9 mouse cellular contexts compared by ENCODE assay signal in genomic region chr4:41097381-41097780, GRCm38 (mm10). TPM values are rescaled to one million over a fixed set of nuclear protein-coding genes. Genes with fewer than 3 reads are reported as not detected.
DNase-seq lines count a peak whose midpoint lies in the region; ATAC-seq and TF ChIP-seq lines count a peak whose summit lies in the region.
"Had no signal": no experiment of that assay in that cellular context is flagged by ENCODE, and none has a peak within 500 bp of the region (broad histone marks: within the 10 kb centered on the region; RNA-seq: fewer than 3 reads in every experiment).

No protein-coding gene starts in this region.

- no peaks in the 10 kb centered on the region for H3K9me3 ChIP-seq in erythroblast, embryonic 14.5 days (ENCODE audit: control insufficient read depth, low read length)
- H3K9me3 ChIP-seq in liver, embryonic 13.5 days (replicated peaks), result no peaks in the 10 kb centered on the region
- H3K9me3 ChIP-seq: megakaryocyte, embryonic 14.5 days had no signal

- 43% methylated on average over 13 of the region's 13 CpGs for WGBS in thymus, adult 2 months
- WGBS in liver, embryonic 13.5 days (ENCODE audit: insufficient replicate concordance), result 38% methylated on average over 13 of the region's 13 CpGs

- no peak for TF ChIP-seq POLR2A in thymus, adult 2 months (IDR thresholded peaks at IDR 0.05; ENCODE audit: control insufficient read depth, extremely low read depth, insufficient read depth, low read length, poor library complexity)

- peaks cover 37% of the 10 kb centered on the region for H3K36me3 ChIP-seq in erythroblast, embryonic 14.5 days (ENCODE audit: control insufficient read depth)
- H3K36me3 ChIP-seq in thymus, adult 2 months (ENCODE audit: control insufficient read depth, insufficient read depth, low read length), result no peaks in the 10 kb centered on the region
- H3K36me3 ChIP-seq in liver, embryonic 13.5 days, result peaks cover 20% of the 10 kb centered on the region

- H3K9ac ChIP-seq in liver, embryonic 13.5 days, result peak overlapping the region; percentile 79

- H3K4me3 ChIP-seq in erythroblast, embryonic 14.5 days (replicated peaks), result peak overlapping the region; percentile 76
- H3K4me3 ChIP-seq in thymus, adult 2 months (ENCODE audit: control insufficient read depth, insufficient read depth, low read length), result 0 out of 2 replicates have a peak overlapping the region, but pooled peaks have one; percentile 25
- H3K4me3 ChIP-seq in liver, embryonic 13.5 days (replicated peaks), result peak overlapping the region; percentile 65

- DNase-seq in thymus, adult 2 months, result no peak
- no peak for DNase-seq in thymus, postnatal 10 days (ENCODE audit: low spot score in 2 of 2)
- DNase-seq in liver, embryonic 13.5 days, result no peak
- no peak for DNase-seq in layer of hippocampus, adult 8-10 months (ENCODE audit: low spot score in 2 of 2)
- DNase-seq in right cerebral cortex, postnatal 4 days, result no peak

- ATAC-seq in erythroblast, adult 5-6 weeks (replicated peaks; ENCODE audit: low FRiP score, poor library complexity, severe bottlenecking), result no peak
- no peak for ATAC-seq in liver, embryonic 13.5 days (ENCODE audit: low read depth)
- no peak for ATAC-seq in activated CD4-positive, CD25-positive, alpha-beta regulatory T cell, adult 4 months

- H3K4me1 ChIP-seq in erythroblast, embryonic 14.5 days (ENCODE audit: control insufficient read depth), result peaks cover 58% of the 10 kb centered on the region
- peaks cover 17% of the 10 kb centered on the region for H3K4me1 ChIP-seq in thymus, adult 2 months (replicated peaks; ENCODE audit: control insufficient read depth, insufficient read depth, low read length)
- H3K4me1 ChIP-seq in liver, embryonic 13.5 days (replicated peaks), result peaks cover 59% of the 10 kb centered on the region

- H3K27ac ChIP-seq in thymus, adult 2 months (ENCODE audit: control insufficient read depth, insufficient read depth, low read length), result no peak overlapping the region
- peak overlapping the region; percentile 61 for H3K27ac ChIP-seq in liver, embryonic 13.5 days

- H3K27me3 ChIP-seq in erythroblast, embryonic 14.5 days (ENCODE audit: control insufficient read depth), result peaks cover 56% of the 10 kb centered on the region
- peaks cover 2% of the 10 kb centered on the region; the same call in 1 of the 2 replicates for H3K27me3 ChIP-seq in thymus, adult 2 months (ENCODE audit: control insufficient read depth, insufficient read depth, low read length)
- H3K27me3 ChIP-seq in liver, embryonic 13.5 days, result peaks cover 48% of the 10 kb centered on the region

- TF ChIP-seq CTCF in thymus, adult 2 months (IDR thresholded peaks at IDR 0.05; ENCODE audit: borderline replicate concordance, control insufficient read depth, extremely low read depth, insufficient read depth, low read length, poor library complexity), result no peak

- peak overlapping the region; percentile 89 for H3K4me2 ChIP-seq in liver, embryonic 13.5 days

RNA-seq across cellular contexts. Expression of gene Aqp3, which starts 0.6 kb away (rescaled TPM):
- 3.0 and 4.8 TPM in 2 replicates for polyA plus RNA-seq in erythroblast, embryonic 14.5 days (2012)
- not detected in 2 replicates for total RNA-seq in erythroblast, adult 5-6 weeks (2015; ENCODE audit: low replicate concordance)
- total RNA-seq in erythroblast, adult 5-6 weeks (2017; ENCODE audit: low replicate concordance), result not detected in 2 replicates
- 18.8 and 21.1 TPM in 2 replicates for polyA plus RNA-seq in thymus, adult 2 months (2012; rRNA removed)
- 13.8 and 14.7 TPM in 2 replicates for polyA plus RNA-seq in liver, embryonic 13.5 days (2015; fragmentation: Nextera tagmentation; extraction: Ambion mirVana)
- polyA plus RNA-seq in activated CD4-positive, CD25-positive, alpha-beta regulatory T cell, adult 4 months (2017; shearing (Covaris generic)), result 10 to 100 TPM; 22.7 to 27.5 TPM
- total RNA-seq in layer of hippocampus, adult 8-10 months (2022), result not detected

RNA-seq across cellular contexts. Expression of gene Nol6, which starts 26.9 kb away (rescaled TPM):
- 1.3 and 1.6 TPM in 2 replicates for polyA plus RNA-seq in erythroblast, embryonic 14.5 days (2012)
- total RNA-seq in erythroblast, adult 5-6 weeks (2015; ENCODE audit: low replicate concordance), result 1.9 and 2.9 TPM in 2 replicates
- total RNA-seq in erythroblast, adult 5-6 weeks (2017; ENCODE audit: low replicate concordance), result 4.8 and 10.7 TPM in 2 replicates
- 47.8 and 54.1 TPM in 2 replicates for polyA plus RNA-seq in thymus, adult 2 months (2012; rRNA removed)
- polyA plus RNA-seq in liver, embryonic 13.5 days (2015; fragmentation: Nextera tagmentation; extraction: Ambion mirVana), result 11.6 and 15.2 TPM in 2 replicates
- polyA plus RNA-seq in activated CD4-positive, CD25-positive, alpha-beta regulatory T cell, adult 4 months (2017; shearing (Covaris generic)), result 10 to 100 TPM; 11.8 to 19.0 TPM
- 100 to 1,000 TPM; 101 to 113 (median 103) TPM for total RNA-seq in layer of hippocampus, adult 8-10 months (2022)

RNA-seq across cellular contexts. Expression of gene Ube2r2, which starts 38.2 kb away (rescaled TPM):
- 15.9 and 16.5 TPM in 2 replicates for polyA plus RNA-seq in erythroblast, embryonic 14.5 days (2012)
- total RNA-seq in erythroblast, adult 5-6 weeks (2015; ENCODE audit: low replicate concordance), result 229 and 299 TPM in 2 replicates
- total RNA-seq in erythroblast, adult 5-6 weeks (2017; ENCODE audit: low replicate concordance), result 275 and 350 TPM in 2 replicates
- polyA plus RNA-seq in thymus, adult 2 months (2012; rRNA removed), result 41.1 and 47.5 TPM in 2 replicates
- 38.9 and 39.9 TPM in 2 replicates for polyA plus RNA-seq in liver, embryonic 13.5 days (2015; fragmentation: Nextera tagmentation; extraction: Ambion mirVana)
- polyA plus RNA-seq in activated CD4-positive, CD25-positive, alpha-beta regulatory T cell, adult 4 months (2017; shearing (Covaris generic)), result 10 to 100 TPM; 25.6 to 25.8 TPM
- total RNA-seq in layer of hippocampus, adult 8-10 months (2022), result 10 to 100 TPM; 76.8 to 93.6 (median 82.0) TPM

RNA-seq across cellular contexts. Expression of gene Aqp7, which starts 49.4 kb away (rescaled TPM):
- not detected in 2 replicates for polyA plus RNA-seq in erythroblast, embryonic 14.5 days (2012)
- total RNA-seq in erythroblast, adult 5-6 weeks (2015; ENCODE audit: low replicate concordance), result not detected in 2 replicates
- not detected in 2 replicates for total RNA-seq in erythroblast, adult 5-6 weeks (2017; ENCODE audit: low replicate concordance)
- 5.3 and 5.5 TPM in 2 replicates for polyA plus RNA-seq in thymus, adult 2 months (2012; rRNA removed)
- polyA plus RNA-seq in liver, embryonic 13.5 days (2015; fragmentation: Nextera tagmentation; extraction: Ambion mirVana), result 1.2 and 1.4 TPM in 2 replicates
- polyA plus RNA-seq in activated CD4-positive, CD25-positive, alpha-beta regulatory T cell, adult 4 months (2017; shearing (Covaris generic)), result under 1 TPM in 1 of 2 experiments, not detected in 1; 0.32 TPM
- total RNA-seq in layer of hippocampus, adult 8-10 months (2022), result not detected

Comparison
In these comparisons a context has a peak if more than half of its experiments do, and no peak if none do; other contexts are left out.
1. H3K4me3 ChIP-seq: peak in every context shown above with its lines; median percentile 76 in erythroblast, embryonic 14.5 days; 65 in liver, embryonic 13.5 days; 25 in thymus, adult 2 months.